Mouse (Mus musculus) embryonic facial prominence, embryonic 13.5 days (tissue): Measurements from ENCODE around the gene Secisbp2l. TPM values are rescaled to one million over a fixed set of nuclear protein-coding genes. Genes with fewer than 3 reads are reported as not detected.
A peak's percentile ranks its signal among the peaks of the same experiment; 100 is the strongest.

Experiments
- ATAC-seq: fragments of 200-750 bp; cut with Nextera tagmentation; 2 replicates; pipeline ENCODE4 v1.8.0; 2017; ENCODE audit warnings: low read depth; ENCODE audit not compliant: insufficient number of reproducible peaks, insufficient read depth, low FRiP score, low TSS enrichment
- H3K27ac ChIP-seq: fragments of 300-500 bp; sonication (generic); 2 replicates; pipeline ENCODE4 v1.5.1; 2015; ENCODE audit warnings: moderate library complexity, mild to moderate bottlenecking, inconsistent platforms
- H3K27me3 ChIP-seq: fragments of 300-500 bp; sonication (generic); 2 replicates; pipeline ENCODE4 v1.6.1; 2015; ENCODE audit warnings: mild to moderate bottlenecking, inconsistent platforms
- H3K36me3 ChIP-seq: fragments of 300-500 bp; sonication (generic); 2 replicates; pipeline ENCODE4 v1.6.1; 2015; ENCODE audit warnings: mild to moderate bottlenecking, inconsistent platforms
- H3K4me1 ChIP-seq: fragments of 300-500 bp; sonication (generic); 2 replicates; pipeline ENCODE4 v1.6.1; 2015; ENCODE audit warnings: inconsistent platforms
- H3K4me2 ChIP-seq: fragments of 300-500 bp; sonication (generic); 2 replicates; pipeline ENCODE4 v1.6.1; 2015; ENCODE audit warnings: moderate library complexity, mild to moderate bottlenecking, inconsistent platforms
- H3K4me3 ChIP-seq: fragments of 300-500 bp; sonication (generic); 2 replicates; pipeline ENCODE4 v1.5.1; 2015; ENCODE audit warnings: mild to moderate bottlenecking, inconsistent platforms
- H3K9ac ChIP-seq: fragments of 300-500 bp; sonication (generic); 2 replicates; pipeline ENCODE4 v1.6.1; 2015; ENCODE audit warnings: mild to moderate bottlenecking, inconsistent platforms
- H3K9me3 ChIP-seq: fragments of 300-500 bp; sonication (generic); 2 replicates; pipeline ENCODE4 v1.6.1; 2016; ENCODE audit warnings: inconsistent platforms
- WGBS: fragments of 180-500 bp; shearing (Covaris S2); methylation state at CpG from one replicate; pipeline ENCODE4 v1.1.7; 2015; ENCODE audit warnings: mixed read lengths; 5-methylcytosine and 5-hydroxymethylcytosine counted together
- polyA plus RNA-seq: library from polyadenylated mRNA; unstranded; fragments of >200 nt; fragmentation: Nextera tagmentation; extraction: Ambion mirVana; gene quantifications from 2 replicates; pipeline ENCODE4 v1.2.1, GENCODE M21; 2015

Gene Secisbp2l
- polyA plus RNA-seq, 1 experiment from 2014 or later, result 21.5 TPM

- Histone ChIP-seq H3K27me3 (no peaks in the 10 kb centered on the region), H3K4me2 (no peak overlapping the region), H3K9ac (no peak overlapping the region), H3K4me1 (peaks cover 38% of the 10 kb centered on the region), H3K4me3 (no peak overlapping the region), H3K27ac (no peak overlapping the region), H3K9me3 (no peaks in the 10 kb centered on the region), H3K36me3 (peaks cover 21% of the 10 kb centered on the region)
- no peak for ATAC-seq
Measured at GRCm38 (mm10) chr2:125736025-125736343, 46.7 kb downstream of the Secisbp2l start.

- no peaks in the 10 kb centered on the region for H3K27me3 ChIP-seq
- no peak overlapping the region for H3K27ac ChIP-seq
- no peaks in the 10 kb centered on the region for H3K9me3 ChIP-seq
- peaks cover 38% of the 10 kb centered on the region for H3K4me1 ChIP-seq
- H3K4me2 ChIP-seq, result no peak overlapping the region
- no peak overlapping the region for H3K4me3 ChIP-seq
- H3K36me3 ChIP-seq, result peaks cover 17% of the 10 kb centered on the region
- WGBS, result 45% methylated on average over 2 of the region's 2 CpGs
- ATAC-seq, result no peak
- no peak overlapping the region for H3K9ac ChIP-seq
Measured at GRCm38 (mm10) chr2:125735333-125736024, 47.2 kb downstream of the Secisbp2l start.

- Histone ChIP-seq H3K4me1 (peaks cover 38% of the 10 kb centered on the region), H3K36me3 (peaks cover 12% of the 10 kb centered on the region), H3K9ac (no peak overlapping the region), H3K4me2 (no peak overlapping the region), H3K27ac (peak overlapping the region; percentile 28; the same call in 1 of the 2 replicates), H3K9me3 (no peaks in the 10 kb centered on the region), H3K4me3 (no peak overlapping the region), H3K27me3 (no peaks in the 10 kb centered on the region)
- no peak for ATAC-seq
Measured at GRCm38 (mm10) chr2:125734741-125735140, 47.9 kb downstream of the Secisbp2l start.

- peak overlapping the region; percentile 47 for H3K4me3 ChIP-seq
- H3K36me3 ChIP-seq, result no peaks in the 10 kb centered on the region
- peak; percentile 89 for ATAC-seq
- WGBS, result 6% methylated on average over 35 of the region's 35 CpGs
- H3K4me2 ChIP-seq, result peak overlapping the region; percentile 71
- H3K27ac ChIP-seq, result peak overlapping the region; percentile 80
- H3K4me1 ChIP-seq, result peaks cover 38% of the 10 kb centered on the region
- H3K27me3 ChIP-seq, result no peaks in the 10 kb centered on the region
- H3K9ac ChIP-seq, result peak overlapping the region; percentile 79
- H3K9me3 ChIP-seq, result no peaks in the 10 kb centered on the region
Measured at GRCm38 (mm10) chr2:125731763-125732560, 50.7 kb downstream of the Secisbp2l start.

GRCm38 (mm10) chr2:125724546-125725114, 58.0 kb downstream of the Secisbp2l start:
- H3K9me3 ChIP-seq, result no peaks in the 10 kb centered on the region
- H3K9ac ChIP-seq, result peak overlapping the region; percentile 12; the same call in 1 of the 2 replicates
- peak overlapping the region; percentile 97 for H3K4me2 ChIP-seq
- peaks cover 61% of the 10 kb centered on the region for H3K27me3 ChIP-seq
- ATAC-seq, result no peak
- H3K27ac ChIP-seq, result no peak overlapping the region
- peaks cover 16% of the 10 kb centered on the region for H3K4me1 ChIP-seq
- H3K36me3 ChIP-seq, result no peaks in the 10 kb centered on the region
- peak overlapping the region; percentile 52 for H3K4me3 ChIP-seq
- 2% methylated on average over 16 of the region's 16 CpGs for WGBS

GRCm38 (mm10) chr2:125724086-125724430, 58.6 kb downstream of the Secisbp2l start, which contains the start of gene Shc4:
TSS of gene Shc4 (minus strand) at chr2:125724148.
- H3K27me3 ChIP-seq, result peaks cover 62% of the 10 kb centered on the region
- H3K9ac ChIP-seq, result peak within 1 kb of the TSS; percentile 69
- ATAC-seq, result no peak
- peaks cover 16% of the 10 kb centered on the region for H3K4me1 ChIP-seq
- no peak within 1 kb of the TSS for H3K27ac ChIP-seq
- H3K36me3 ChIP-seq, result no peaks in the 10 kb centered on the region
- H3K4me2 ChIP-seq, result peak within 1 kb of the TSS; percentile 97
- H3K9me3 ChIP-seq, result no peaks in the 10 kb centered on the region
- under 1% methylated on average over 15 of the region's 15 CpGs for WGBS
- H3K4me3 ChIP-seq, result peak within 1 kb of the TSS; percentile 52

- Histone ChIP-seq H3K27ac (no peak overlapping the region), H3K4me1 (peaks cover 16% of the 10 kb centered on the region), H3K4me3 (peak overlapping the region; percentile 52), H3K4me2 (peak overlapping the region; percentile 97), H3K36me3 (no peaks in the 10 kb centered on the region), H3K9me3 (no peaks in the 10 kb centered on the region), H3K9ac (peak overlapping the region; percentile 69), H3K27me3 (peaks cover 62% of the 10 kb centered on the region)
- peak; percentile 72; the same call in 1 of the 2 replicates for ATAC-seq
- WGBS, result under 1% methylated on average over 34 of the region's 34 CpGs
Measured at GRCm38 (mm10) chr2:125723408-125724085, 59.1 kb downstream of the Secisbp2l start.

GRCm38 (mm10) chr2:125723086-125723407, 59.6 kb downstream of the Secisbp2l start:
- ATAC-seq, result no peak
- H3K27me3 ChIP-seq, result peaks cover 62% of the 10 kb centered on the region
- no peaks in the 10 kb centered on the region for H3K9me3 ChIP-seq
- peak overlapping the region; percentile 52 for H3K4me3 ChIP-seq
- H3K36me3 ChIP-seq, result no peaks in the 10 kb centered on the region
- H3K4me2 ChIP-seq, result peak overlapping the region; percentile 97
- H3K4me1 ChIP-seq, result peaks cover 16% of the 10 kb centered on the region
- under 1% methylated on average over 18 of the region's 18 CpGs for WGBS
- H3K27ac ChIP-seq, result no peak overlapping the region
- H3K9ac ChIP-seq, result peak overlapping the region; percentile 69

- Histone ChIP-seq H3K4me1 (no peaks in the 10 kb centered on the region), H3K27ac (no peak overlapping the region), H3K4me3 (no peak overlapping the region), H3K27me3 (peaks cover 17% of the 10 kb centered on the region), H3K36me3 (no peaks in the 10 kb centered on the region), H3K4me2 (no peak overlapping the region), H3K9ac (no peak overlapping the region), H3K9me3 (no peaks in the 10 kb centered on the region)
- ATAC-seq, result no peak
- 82% methylated on average over 8 of the region's 8 CpGs for WGBS
Measured at GRCm38 (mm10) chr2:125716599-125716998, 66.1 kb downstream of the Secisbp2l start.

GRCm38 (mm10) chr2:125706510-125706921, 76.2 kb downstream of the Secisbp2l start:
- ATAC-seq, result no peak
- H3K27ac ChIP-seq, result no peak overlapping the region

GRCm38 (mm10) chr2:125704907-125705631, 77.6 kb downstream of the Secisbp2l start:
- H3K9ac ChIP-seq, result no peak overlapping the region
- WGBS, result 40% methylated on average over 12 of the region's 12 CpGs
- no peaks in the 10 kb centered on the region for H3K27me3 ChIP-seq
- no peaks in the 10 kb centered on the region for H3K36me3 ChIP-seq
- H3K4me3 ChIP-seq, result no peak overlapping the region
- no peak for ATAC-seq
- no peak overlapping the region for H3K27ac ChIP-seq
- no peaks in the 10 kb centered on the region for H3K9me3 ChIP-seq
- no peak overlapping the region for H3K4me2 ChIP-seq
- H3K4me1 ChIP-seq, result peaks cover 8% of the 10 kb centered on the region; the same call in 1 of the 2 replicates

More at GRCm38 (mm10) chr2:125706510-125706921, 76.2 kb downstream of the Secisbp2l start:
- peaks cover 8% of the 10 kb centered on the region; the same call in 1 of the 2 replicates for H3K4me1 ChIP-seq
- H3K4me3 ChIP-seq, result no peak overlapping the region
- H3K27me3 ChIP-seq, result no peaks in the 10 kb centered on the region
- H3K9ac ChIP-seq, result no peak overlapping the region
- WGBS, result 73% methylated on average over 5 of the region's 5 CpGs
- H3K36me3 ChIP-seq, result no peaks in the 10 kb centered on the region
- H3K9me3 ChIP-seq, result no peaks in the 10 kb centered on the region
- no peak overlapping the region for H3K4me2 ChIP-seq
